Mouse (Mus musculus) layer of hippocampus, adult 18-20 months (tissue): ENCODE data around the gene Pjvk. TPM values are rescaled to one million over a fixed set of nuclear protein-coding genes. Genes with fewer than 3 reads are reported as not detected.
"Not testable (repeated sequence)": the region's sequence is repeated elsewhere in the genome, so short reads cannot be mapped to it uniquely, and the experiment has no call there.

Source experiments
- DNase-seq, 2 experiments: peaks; one replicate each; pipeline ENCODE4 v3.0.0; 2022; ENCODE audit warnings: low spot score in 2 of 2
- long read RNA-seq: library from polyadenylated mRNA; stranded (forward); transcript quantifications from one replicate; pipeline ENCODE4 v2.0.0, GENCODE M21; 2021
- total RNA-seq, 2 experiments: library from RNA; stranded (reverse); gene quantifications; 2 replicates each; pipeline ENCODE4 v1.2.3; 2021

Gene Pjvk
- total RNA-seq, result under 1 TPM in 1 of 2 experiments, not detected in 1; 0.42 TPM
- long read RNA-seq, result 0 reads

GRCm38 (mm10) chr2:76647883-76648570, at the start of gene Pjvk, which contains the start of gene Prkra:
Pjvk (plus strand) TSS chr2:76648476.
Prkra (minus strand) TSS chr2:76648015.
- DNase-seq, result peak; percentile 93 to 96

DNA sequence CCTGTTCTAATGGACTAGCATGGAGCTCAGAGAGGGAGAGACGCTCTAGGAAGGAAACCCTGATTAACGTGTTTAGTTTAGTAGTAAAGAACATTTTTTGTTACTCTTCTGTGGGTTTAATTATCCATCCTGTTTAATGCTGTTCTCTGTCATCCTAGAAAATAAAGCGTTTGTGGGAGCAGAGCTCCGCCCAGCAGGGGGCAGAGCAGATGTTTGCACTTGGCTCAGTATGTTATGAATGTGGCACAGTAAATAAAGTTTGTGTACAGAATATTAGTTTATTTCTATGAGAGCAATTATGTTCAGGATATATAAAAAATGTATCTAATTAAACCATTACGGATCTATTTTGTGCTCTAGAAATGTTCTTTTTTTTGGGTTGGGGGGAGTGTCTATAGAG, 49.1 kb upstream of the Pjvk start:
- DNase-seq, result peak in 1 of 2 experiments; percentile 52

DNA sequence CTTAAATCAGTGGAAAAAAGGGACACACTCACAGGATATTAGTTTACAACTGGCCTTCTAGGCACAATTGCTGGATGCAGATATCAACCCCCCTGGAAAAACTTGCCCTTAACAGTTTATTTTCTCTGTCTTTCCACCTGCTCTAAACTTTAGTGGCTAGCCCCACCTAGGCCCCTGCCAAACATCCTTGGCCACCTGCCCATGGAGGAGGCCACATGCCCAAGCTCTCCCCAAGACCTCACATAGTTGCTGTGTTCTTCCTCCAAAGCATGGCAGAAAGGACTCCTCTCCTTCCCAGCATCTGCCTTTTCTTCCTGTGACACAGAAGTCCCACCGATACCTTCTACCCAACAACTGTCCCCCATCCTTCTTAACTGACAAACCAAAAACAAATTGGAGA, 46.0 kb upstream of the Pjvk start:
- no peak for DNase-seq

GRCm38 (mm10) chr2:76606704-76607103, 41.6 kb upstream of the Pjvk start:
- no peak for DNase-seq

DNA sequence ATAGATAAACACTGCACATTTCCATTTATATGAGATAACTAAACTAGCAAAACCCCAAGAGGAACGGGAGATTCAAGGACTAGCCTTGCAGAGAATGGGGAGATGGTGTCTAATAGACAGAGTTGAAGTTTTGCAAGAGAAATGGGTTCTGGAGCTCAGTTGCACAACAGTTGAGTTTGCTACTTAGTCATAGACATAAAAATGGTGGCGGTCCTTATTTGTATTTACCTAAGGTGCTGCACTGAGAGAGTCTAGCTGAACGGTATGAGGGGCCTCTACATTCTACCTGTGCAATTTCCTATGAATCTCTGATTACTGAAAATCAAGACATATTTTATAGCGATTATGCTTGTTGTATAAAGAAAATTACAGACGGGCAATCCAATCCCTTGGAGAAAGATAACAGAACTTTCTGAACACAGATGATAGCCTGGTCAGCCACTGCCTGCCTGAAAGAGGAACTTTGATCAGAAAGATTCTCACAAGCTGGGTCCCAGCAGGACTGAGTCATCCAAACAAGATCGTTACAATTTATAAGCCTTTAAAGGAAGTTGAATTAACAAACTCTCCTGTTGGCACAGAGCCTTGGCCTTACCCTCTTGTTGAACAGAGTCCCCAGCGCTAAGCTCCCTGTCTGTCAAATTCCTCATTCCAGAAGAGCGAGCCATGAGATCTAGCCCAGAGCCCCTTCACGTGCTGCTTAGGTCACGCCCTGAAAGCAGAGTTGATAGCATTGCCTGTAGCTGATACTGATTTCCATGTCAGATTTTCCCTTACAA, 37.8 kb upstream of the Pjvk start:
- no peak for DNase-seq

DNA sequence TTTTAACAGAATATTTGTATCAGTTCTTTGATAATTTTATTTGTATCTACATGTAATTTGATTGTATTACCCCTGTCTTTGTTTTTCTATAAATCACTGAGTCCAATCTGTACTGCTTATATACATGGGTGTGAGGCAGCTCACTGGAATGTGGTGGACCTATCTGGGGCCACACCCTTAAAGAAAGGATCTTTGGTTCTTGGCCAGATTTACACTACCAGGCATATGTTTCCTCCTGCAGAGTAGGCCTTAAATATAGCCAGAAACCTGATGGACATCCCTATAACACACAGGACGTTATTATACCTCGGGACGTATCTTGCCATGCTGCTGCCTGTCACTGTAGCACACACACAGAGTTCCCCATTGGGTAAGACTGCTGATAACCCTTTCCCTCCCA, 36.3 kb upstream of the Pjvk start:
- no peak for DNase-seq

GRCm38 (mm10) chr2:76618078-76618477, 30.2 kb upstream of the Pjvk start:
- peak; percentile 19 to 71 for DNase-seq

DNA sequence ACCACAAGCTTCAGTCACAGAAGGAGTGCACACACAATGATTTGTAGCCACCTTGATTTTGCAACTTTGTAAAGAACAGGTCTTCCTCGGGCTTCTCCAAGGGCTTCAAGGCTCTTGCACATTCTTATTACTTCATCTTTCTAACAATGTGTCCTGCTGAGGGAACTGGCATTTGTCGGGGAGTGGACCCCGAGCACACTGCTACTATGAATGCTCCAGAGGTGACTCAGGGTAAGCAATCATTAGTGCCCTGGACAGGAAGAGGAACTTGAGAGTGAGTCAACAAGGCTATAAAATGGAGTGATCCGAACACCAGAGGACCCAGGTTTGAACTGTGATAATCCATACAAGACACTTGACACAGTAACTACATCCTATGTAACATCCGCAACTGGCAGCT, 28.1 kb upstream of the Pjvk start:
- no peak for DNase-seq

DNA sequence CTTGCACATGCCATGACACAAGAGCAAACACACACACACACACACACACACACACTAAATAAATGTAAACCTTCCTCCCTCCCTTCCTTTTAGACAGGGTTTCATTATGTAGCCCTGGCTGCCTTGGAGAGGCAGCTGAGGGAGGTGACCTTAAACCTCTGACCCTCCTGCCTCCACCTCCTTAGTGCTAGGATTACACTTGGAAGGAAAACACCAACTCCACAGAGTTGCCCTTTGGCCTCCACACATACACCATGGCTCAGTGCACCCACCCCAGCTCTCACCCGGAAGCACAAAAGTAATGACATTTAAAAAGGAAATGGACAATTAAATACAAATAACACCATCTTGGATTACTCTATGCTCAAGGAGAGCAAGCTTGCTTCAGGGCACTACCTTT, 26.6 kb upstream of the Pjvk start:
- DNase-seq, result no peak

- DNase-seq, result not testable (repeated sequence)
Observed at GRCm38 (mm10) chr2:76622316-76622715, 26.0 kb upstream of the Pjvk start.

- no peak for DNase-seq
Observed at GRCm38 (mm10) chr2:76630293-76630692, 18.0 kb upstream of the Pjvk start.

- DNase-seq, result no peak
Observed at GRCm38 (mm10) chr2:76631600-76631999, 16.7 kb upstream of the Pjvk start.

DNA sequence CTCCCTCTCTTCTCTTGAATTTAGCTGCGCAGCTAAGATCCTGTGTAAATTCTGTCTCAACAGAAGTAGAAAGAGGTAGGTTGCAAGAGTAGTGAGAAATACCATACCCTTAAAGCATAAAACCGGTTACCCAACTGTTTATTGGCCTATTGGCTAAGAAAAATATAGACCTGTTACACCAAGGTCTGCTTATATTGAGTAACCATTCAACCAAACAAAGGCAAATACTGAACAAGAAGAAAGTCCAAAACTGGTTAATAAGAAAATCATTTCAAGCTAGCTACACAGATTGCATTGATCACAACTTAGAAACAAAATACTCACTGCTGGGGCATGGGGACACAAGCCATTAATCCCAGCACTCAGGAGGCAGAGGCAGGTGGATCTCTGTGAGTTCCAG, 8.6 kb upstream of the Pjvk start:
- no peak for DNase-seq

DNA sequence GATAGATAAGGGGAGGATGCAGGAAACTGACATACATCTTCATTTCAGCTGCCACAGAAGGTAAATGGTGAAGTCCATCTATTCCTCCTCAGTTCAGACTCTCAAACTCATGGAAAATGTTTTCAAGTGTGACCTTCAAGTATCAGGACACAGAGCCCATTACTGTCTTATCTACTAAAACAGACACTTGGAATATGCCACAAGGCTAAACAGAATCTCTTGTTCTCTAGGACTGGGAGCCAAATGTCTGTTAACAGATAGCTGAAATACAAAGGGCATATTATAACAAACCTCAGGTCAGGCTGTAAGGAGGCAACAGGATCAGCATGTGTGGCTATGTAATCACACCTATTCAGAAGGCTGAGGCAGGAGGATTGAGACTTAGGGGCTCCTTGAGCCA, 4.5 kb upstream of the Pjvk start:
- no peak for DNase-seq

GRCm38 (mm10) chr2:76647441-76647869, 821 bp upstream of the Pjvk start:
- peak in 1 of 2 experiments; percentile 12 for DNase-seq

- DNase-seq, result peak in 1 of 2 experiments; percentile 10
Observed at GRCm38 (mm10) chr2:76648666-76649141, 428 bp downstream of the Pjvk start.

DNA sequence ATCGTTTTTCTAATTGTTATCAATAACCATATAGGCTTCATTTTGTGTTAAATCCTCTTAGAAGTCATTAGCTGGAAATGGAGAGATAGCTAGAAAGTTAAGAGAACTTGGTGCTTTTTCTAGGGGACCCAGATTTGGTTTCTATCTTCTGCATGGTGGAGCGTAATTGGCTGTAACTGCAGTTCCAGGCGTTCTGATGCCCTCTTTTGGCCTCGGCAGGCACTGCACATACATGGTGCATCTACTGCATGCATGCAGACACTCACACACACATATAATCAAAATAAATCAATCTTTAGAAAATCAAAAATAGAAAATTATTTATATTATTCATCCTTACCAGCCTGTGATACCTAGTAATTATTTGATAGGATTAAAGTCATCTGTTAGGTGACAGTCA, 4.8 kb downstream of the Pjvk start:
- DNase-seq, result no peak

GRCm38 (mm10) chr2:76654646-76655045, 6.4 kb downstream of the Pjvk start:
- DNase-seq, result no peak

GRCm38 (mm10) chr2:76655444-76655843, 7.2 kb downstream of the Pjvk start:
- no peak for DNase-seq

DNA sequence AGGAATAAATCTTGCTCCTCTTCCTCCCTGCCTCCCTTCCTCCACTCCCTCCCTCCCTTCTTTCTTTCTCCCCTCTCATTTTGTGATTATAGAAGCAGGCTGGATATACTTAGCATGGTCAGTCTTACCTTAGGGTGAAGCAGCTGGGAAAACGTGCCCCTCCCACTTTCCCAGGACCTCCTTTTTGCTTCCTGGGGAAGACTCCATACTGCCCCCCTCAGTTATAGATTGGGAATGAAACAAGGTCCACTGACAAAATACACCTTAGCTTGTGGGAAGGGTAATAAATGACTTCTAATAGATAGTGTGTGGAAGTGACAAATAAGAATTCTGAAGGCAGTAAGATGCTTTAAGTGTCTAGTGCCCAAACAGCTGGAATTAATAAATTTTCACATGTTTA, 7.7 kb downstream of the Pjvk start:
- no peak for DNase-seq

DNA sequence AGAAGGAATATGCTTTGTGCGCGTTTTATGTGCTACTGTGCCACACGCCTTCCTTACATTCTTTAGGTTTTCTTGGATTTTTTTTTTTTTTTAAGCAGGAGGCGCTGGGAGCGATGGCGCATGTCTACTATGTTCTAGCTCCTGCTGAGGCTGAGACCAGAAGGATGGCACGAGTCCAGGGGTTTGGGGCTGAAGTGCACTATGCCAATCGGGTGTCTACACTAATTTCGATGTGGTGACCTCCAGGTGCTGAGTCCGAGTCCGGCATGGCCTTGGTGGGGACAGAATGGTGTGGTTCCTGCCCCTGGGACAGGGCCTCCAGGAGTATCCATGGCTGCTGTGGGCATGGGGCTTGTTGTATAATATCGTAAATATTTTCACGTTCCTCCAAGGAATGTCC, 10.3 kb downstream of the Pjvk start:
- DNase-seq, result no peak

GRCm38 (mm10) chr2:76659419-76659818, 11.1 kb downstream of the Pjvk start:
- DNase-seq, result no peak
